Mouse (Mus musculus) midbrain, embryonic 16.5 days (tissue): ENCODE data around the gene Them7. TPM values are rescaled to one million over a fixed set of nuclear protein-coding genes. Genes with fewer than 3 reads are reported as not detected.

Experiments
- ATAC-seq: fragments of 200-750 bp; cut with Nextera tagmentation; 2 replicates; pipeline ENCODE4 v1.8.0; 2017; ENCODE audit warnings: moderate TSS enrichment
- H3K27ac ChIP-seq: fragments of 300-500 bp; sonication (generic); 2 replicates; pipeline ENCODE4 v1.5.1; 2014; ENCODE audit warnings: mild to moderate bottlenecking, low read length, mixed read lengths
- H3K27me3 ChIP-seq: fragments of 300-500 bp; sonication (generic); 2 replicates; pipeline ENCODE4 v1.6.1; 2014; ENCODE audit warnings: low read depth, low read length, mixed read lengths; ENCODE audit not compliant: control insufficient read depth, insufficient read depth
- H3K36me3 ChIP-seq: fragments of 300-500 bp; sonication (generic); 2 replicates; pipeline ENCODE4 v1.6.1; 2014; ENCODE audit warnings: mild to moderate bottlenecking, low read length, moderate library complexity, mixed read lengths; ENCODE audit not compliant: control insufficient read depth, insufficient read depth
- H3K4me1 ChIP-seq: fragments of 300-500 bp; sonication (generic); 2 replicates; pipeline ENCODE4 v1.6.1; 2014; ENCODE audit warnings: mild to moderate bottlenecking, low read length, mixed read lengths; ENCODE audit not compliant: control insufficient read depth, insufficient read depth
- H3K4me2 ChIP-seq: fragments of 300-500 bp; sonication (generic); 2 replicates; pipeline ENCODE4 v1.6.1; 2014; ENCODE audit warnings: mild to moderate bottlenecking, low read length, mixed read lengths
- H3K4me3 ChIP-seq: fragments of 300-500 bp; sonication (generic); 2 replicates; pipeline ENCODE4 v1.5.1; 2014; ENCODE audit warnings: low read depth, mild to moderate bottlenecking, low read length, moderate library complexity, mixed read lengths
- H3K9ac ChIP-seq: fragments of 300-500 bp; sonication (generic); 2 replicates; pipeline ENCODE4 v1.6.1; 2014; ENCODE audit warnings: low read depth, low read length, mixed read lengths
- H3K9me3 ChIP-seq: fragments of 300-500 bp; sonication (generic); replicated peaks from 2 replicates; pipeline ENCODE4 v1.6.1; 2014; ENCODE audit warnings: mild to moderate bottlenecking, low read length, mixed read lengths; ENCODE audit not compliant: control insufficient read depth, poor library complexity, severe bottlenecking
- WGBS: fragments of 180-500 bp; shearing (Covaris S2); extraction: QIAGEN DNeasy Blood & Tissue Kit; methylation state at CpG from one replicate; pipeline ENCODE4 v1.1.7; 2014; 5-methylcytosine and 5-hydroxymethylcytosine counted together
- polyA plus RNA-seq: library from polyadenylated mRNA; unstranded; fragments of >200 nt; fragmentation: Nextera tagmentation; extraction: Ambion mirVana; gene quantifications from 2 replicates; pipeline ENCODE4 v1.2.1, GENCODE M21; 2015

Them7 gene
- polyA plus RNA-seq, 1 experiment from 2014 or later: not detected

DNA sequence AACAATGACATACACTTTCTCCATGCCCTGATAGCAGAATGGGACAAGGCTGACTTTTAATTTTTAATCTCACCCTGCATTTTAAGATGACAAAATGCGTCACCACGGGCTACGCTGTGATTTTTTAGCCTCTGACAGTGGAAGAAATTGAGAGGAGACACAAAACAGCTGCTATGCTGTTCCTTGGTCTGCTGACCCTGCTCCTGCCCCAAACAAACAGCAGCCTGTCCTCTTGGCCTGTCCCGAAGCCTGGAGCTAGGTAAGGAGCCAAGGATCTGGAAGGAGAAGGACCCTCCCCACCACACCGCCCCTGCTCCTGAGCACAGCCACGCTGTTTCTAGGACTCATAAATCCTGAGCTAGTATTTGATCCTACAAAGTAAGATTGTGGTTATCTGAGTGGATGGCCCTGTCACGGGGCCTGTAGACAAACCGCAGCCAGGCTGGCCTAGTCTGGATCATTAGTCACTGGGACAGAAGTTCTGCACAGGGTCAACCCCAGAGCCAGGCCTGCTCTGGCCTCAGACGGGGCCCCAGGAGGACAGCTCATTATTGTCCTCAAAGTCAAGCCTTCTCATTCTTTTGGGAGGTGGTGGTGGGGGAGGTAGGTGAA lies 17.5 kb upstream of the Them7 start:
- H3K36me3 ChIP-seq: no peaks in the 10 kb centered on the region
- H3K4me2 ChIP-seq: no peak overlapping the region
- no peaks in the 10 kb centered on the region for H3K4me1 ChIP-seq
- H3K27me3 ChIP-seq: no peaks in the 10 kb centered on the region
- no peak for ATAC-seq
- H3K27ac ChIP-seq: no peak overlapping the region
- no peaks in the 10 kb centered on the region for H3K9me3 ChIP-seq
- 85% methylated on average over 9 of the region's 9 CpGs for WGBS
- no peak overlapping the region for H3K9ac ChIP-seq
- no peak overlapping the region for H3K4me3 ChIP-seq

DNA sequence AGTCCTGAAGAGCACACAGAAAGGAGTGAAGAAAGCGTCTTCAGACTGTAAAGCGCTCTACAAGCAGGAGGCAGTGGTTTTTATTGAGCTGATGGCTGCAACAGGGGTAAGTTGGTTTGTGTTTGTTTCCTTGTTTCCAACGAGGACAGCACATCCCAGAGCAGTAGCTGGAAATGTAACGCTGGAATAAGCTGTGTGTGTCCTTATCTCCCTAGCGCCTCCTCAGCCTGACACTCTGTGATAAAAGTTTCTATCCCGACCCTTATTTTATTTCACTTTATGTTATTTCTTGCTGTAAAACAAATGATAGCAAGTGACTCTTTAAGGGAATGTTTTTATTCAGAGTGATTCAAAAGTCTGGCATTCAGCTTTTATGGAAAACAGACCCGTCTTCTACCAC lies 11.3 kb upstream of the Them7 start:
- H3K9me3 ChIP-seq: no peaks in the 10 kb centered on the region
- H3K27ac ChIP-seq: no peak overlapping the region
- H3K4me3 ChIP-seq: no peak overlapping the region
- no peak for ATAC-seq
- no peak overlapping the region for H3K4me2 ChIP-seq
- WGBS: 75% methylated on average over 7 of the region's 7 CpGs
- no peaks in the 10 kb centered on the region for H3K4me1 ChIP-seq
- H3K27me3 ChIP-seq: no peaks in the 10 kb centered on the region
- no peaks in the 10 kb centered on the region for H3K36me3 ChIP-seq
- H3K9ac ChIP-seq: no peak overlapping the region

DNA sequence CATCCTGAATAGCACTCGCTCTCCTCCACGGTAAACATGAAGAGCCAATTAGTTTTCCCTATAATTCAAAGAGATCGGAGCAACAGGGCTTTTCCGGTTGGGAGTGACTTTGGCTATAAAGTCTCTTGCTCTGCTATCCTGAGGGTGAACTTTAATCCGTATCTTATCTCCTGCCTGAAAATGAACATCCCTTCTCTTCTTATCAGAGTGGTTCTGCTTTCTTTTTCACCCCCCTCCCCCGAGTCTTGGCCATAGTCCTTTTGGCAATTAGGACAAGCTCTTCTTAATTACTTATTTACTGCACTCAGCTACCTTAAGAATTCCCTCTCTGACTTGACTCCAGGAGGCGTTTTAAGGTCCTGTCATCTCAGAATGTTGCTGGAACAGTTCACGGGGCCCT lies 8.2 kb upstream of the Them7 start:
- Histone ChIP-seq H3K4me2 (no peak overlapping the region), H3K36me3 (no peaks in the 10 kb centered on the region), H3K9ac (no peak overlapping the region), H3K27me3 (no peaks in the 10 kb centered on the region), H3K27ac (no peak overlapping the region), H3K9me3 (no peaks in the 10 kb centered on the region), H3K4me3 (no peak overlapping the region), H3K4me1 (no peaks in the 10 kb centered on the region)
- no peak for ATAC-seq
- 70% methylated on average over 8 of the region's 8 CpGs for WGBS

DNA sequence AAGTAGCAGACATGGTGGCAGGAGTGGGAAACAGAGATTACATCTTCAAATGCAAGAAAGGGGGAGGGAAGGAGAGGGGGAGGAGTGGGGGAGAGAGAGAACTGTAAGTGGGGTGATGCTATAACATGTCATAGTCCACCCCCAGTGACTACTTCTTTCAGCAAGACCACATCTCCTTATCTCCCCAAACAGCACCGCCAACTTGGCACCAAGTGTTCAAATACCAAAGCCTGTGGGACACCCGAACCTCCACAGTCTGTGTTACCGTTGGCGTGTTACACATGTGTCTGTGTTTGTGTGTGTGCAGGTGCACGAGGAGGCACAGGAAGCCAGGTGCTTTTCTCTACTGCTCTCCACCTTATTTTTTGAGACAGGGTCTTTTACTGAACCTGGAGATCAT lies 4.9 kb upstream of the Them7 start:
- 86% methylated on average over 5 of the region's 5 CpGs for WGBS
- Histone ChIP-seq H3K4me2 (no peak overlapping the region), H3K27ac (no peak overlapping the region)

DNA sequence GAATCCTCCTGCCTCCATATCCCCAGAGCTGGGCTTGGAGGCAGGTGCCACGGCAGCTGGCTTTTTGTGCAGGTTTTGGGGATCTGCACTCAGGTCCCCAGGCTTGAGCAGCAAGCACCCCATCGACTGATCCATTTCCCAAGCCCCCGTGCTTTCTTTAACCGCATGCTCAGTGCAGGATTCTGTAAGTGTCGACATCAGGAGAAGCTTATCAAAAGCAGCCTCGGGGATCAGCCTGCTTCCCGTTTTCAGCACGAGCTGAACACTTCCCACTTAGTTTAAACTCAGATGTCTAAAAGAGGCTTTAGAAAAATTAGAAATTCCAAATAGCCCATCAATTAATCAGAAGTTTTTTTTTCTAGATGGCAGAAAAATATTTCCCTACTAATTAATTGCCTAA lies 4.5 kb upstream of the Them7 start:
- no peak overlapping the region for H3K4me2 ChIP-seq
- H3K27me3 ChIP-seq: peaks cover 4% of the 10 kb centered on the region
- WGBS: 70% methylated on average over 8 of the region's 8 CpGs
- H3K27ac ChIP-seq: no peak overlapping the region
- H3K9ac ChIP-seq: no peak overlapping the region
- ATAC-seq: no peak
- no peaks in the 10 kb centered on the region for H3K36me3 ChIP-seq
- H3K4me1 ChIP-seq: peaks cover 3% of the 10 kb centered on the region; the same call in 1 of the 2 replicates
- H3K9me3 ChIP-seq: no peaks in the 10 kb centered on the region
- H3K4me3 ChIP-seq: no peak overlapping the region

More for the DNA sequence above, 4.9 kb upstream of the Them7 start:
- H3K4me1 ChIP-seq: no peaks in the 10 kb centered on the region; the same call in 1 of the 2 replicates
- no peak overlapping the region for H3K9ac ChIP-seq
- H3K4me3 ChIP-seq: no peak overlapping the region
- no peaks in the 10 kb centered on the region for H3K9me3 ChIP-seq
- ATAC-seq: no peak
- no peaks in the 10 kb centered on the region for H3K36me3 ChIP-seq
- H3K27me3 ChIP-seq: peaks cover 4% of the 10 kb centered on the region

DNA sequence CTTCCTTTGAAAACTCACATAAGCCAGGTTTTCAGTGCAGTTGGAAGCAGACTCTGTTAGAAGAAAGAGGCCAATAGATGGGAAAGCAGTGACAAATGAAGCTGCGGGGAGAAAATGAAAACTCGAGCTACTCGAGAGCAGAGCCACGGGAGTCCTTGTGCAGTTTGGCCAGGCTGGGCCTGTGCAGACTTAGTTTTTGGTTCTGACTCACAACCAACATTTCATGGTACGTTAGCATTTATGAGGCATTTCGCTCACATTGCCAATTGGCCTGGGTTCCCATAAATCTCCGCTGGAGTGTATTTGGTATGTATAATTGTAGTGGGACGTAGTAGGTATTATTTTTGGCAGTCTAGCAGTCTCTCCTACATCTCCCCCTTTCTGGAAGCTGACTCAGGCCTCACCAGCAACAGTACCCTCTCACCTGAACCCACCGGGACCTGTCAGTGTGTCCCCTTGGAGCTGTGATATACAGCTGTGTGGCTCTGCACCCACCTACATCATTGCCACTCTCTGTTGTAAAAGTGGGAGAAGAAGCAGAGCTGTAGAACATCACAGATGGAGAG lies 3.3 kb upstream of the Them7 start:
- ATAC-seq: no peak
- H3K9me3 ChIP-seq: no peaks in the 10 kb centered on the region
- H3K9ac ChIP-seq: no peak overlapping the region
- H3K4me1 ChIP-seq: peaks cover 3% of the 10 kb centered on the region; the same call in 1 of the 2 replicates
- H3K27me3 ChIP-seq: peaks cover 13% of the 10 kb centered on the region
- 83% methylated on average over 9 of the region's 9 CpGs for WGBS
- no peaks in the 10 kb centered on the region for H3K36me3 ChIP-seq
- H3K27ac ChIP-seq: no peak overlapping the region
- no peak overlapping the region for H3K4me3 ChIP-seq
- no peak overlapping the region for H3K4me2 ChIP-seq

DNA sequence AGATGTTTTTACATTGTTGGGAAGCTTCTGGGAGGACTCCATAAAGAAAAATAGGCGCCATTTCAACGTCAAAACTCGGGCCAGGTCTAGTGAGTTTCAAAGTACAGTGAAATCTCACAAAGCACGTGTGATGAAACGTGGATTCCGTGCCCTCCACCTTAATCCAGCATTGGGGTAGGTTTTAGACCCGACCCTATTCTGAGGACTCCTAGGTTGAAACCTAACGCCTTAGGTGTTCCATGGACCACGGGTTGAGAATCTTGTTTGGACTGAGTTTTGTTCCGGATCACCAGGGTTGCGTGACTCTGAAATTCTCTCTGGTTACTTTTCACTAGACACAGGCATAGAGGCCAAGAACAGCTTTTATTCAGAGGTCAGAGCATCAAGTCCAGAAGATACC lies 514 bp upstream of the Them7 start:
- WGBS: 91% methylated on average over 11 of the region's 11 CpGs
- peaks cover 18% of the 10 kb centered on the region for H3K27me3 ChIP-seq

DNA sequence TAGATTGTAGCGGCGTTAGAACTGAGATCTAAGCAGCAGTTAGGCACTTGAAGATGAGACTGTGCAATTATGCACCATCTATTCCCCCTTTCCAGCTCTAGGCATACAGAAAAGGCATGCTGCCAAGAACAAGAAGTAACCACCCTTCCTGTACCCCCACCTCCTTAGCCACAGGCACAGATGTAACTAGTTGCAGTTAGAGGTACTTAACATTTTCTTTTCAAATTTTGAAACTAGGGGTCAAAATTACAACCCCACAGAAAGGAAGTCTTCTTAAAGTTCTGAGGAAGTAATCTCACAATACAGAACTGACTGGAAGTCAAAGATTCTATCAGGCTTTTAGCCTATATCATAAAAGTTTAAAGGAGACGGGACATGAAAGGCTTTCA lies 861 bp downstream of the Them7 start:
- Histone ChIP-seq H3K4me3 (no peak overlapping the region), H3K27ac (no peak overlapping the region), H3K4me2 (no peak overlapping the region), H3K4me1 (peaks cover 3% of the 10 kb centered on the region; the same call in 1 of the 2 replicates), H3K9me3 (no peaks in the 10 kb centered on the region), H3K9ac (no peak overlapping the region), H3K36me3 (no peaks in the 10 kb centered on the region), H3K27me3 (peaks cover 18% of the 10 kb centered on the region)
- no peak for ATAC-seq
- 62% methylated on average over 3 of the region's 3 CpGs for WGBS

More for the DNA sequence above, 514 bp upstream of the Them7 start:
- H3K4me3 ChIP-seq: no peak overlapping the region
- peaks cover 3% of the 10 kb centered on the region; the same call in 1 of the 2 replicates for H3K4me1 ChIP-seq
- H3K4me2 ChIP-seq: no peak overlapping the region
- no peaks in the 10 kb centered on the region for H3K36me3 ChIP-seq
- ATAC-seq: no peak
- H3K27ac ChIP-seq: no peak overlapping the region
- H3K9ac ChIP-seq: no peak overlapping the region
- no peaks in the 10 kb centered on the region for H3K9me3 ChIP-seq

DNA sequence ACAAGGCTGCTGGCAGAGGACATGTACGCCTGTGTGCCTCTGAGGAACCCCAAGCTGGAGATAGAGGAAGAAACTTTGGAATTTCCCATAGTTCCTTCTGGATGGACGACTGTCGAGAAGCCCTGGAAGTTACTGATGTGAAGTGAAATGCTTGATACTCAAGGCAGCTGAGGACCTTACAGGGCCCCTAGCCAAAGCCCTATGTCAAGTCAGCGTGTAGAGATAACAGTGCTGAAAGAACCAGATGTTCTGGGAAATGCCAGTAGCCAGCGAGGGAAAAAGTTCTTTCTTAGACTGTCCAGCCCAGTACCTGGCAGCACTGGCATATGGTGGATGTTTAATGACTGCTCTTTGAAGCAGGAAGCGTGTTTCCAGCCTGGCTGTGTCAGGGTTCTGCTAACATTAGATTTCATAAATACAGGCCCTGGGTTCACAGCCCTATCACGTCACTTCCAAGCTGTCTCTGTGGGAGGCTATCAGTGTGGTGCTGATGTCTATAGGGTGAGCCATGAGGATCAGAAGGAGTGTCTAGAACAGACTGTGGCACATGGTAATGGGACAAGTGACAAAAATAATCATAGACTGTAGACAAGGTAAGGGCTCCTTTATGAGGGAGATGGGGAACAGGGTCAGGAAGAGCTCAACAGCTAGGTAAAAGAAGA lies 2.3 kb downstream of the Them7 start:
- no peaks in the 10 kb centered on the region for H3K9me3 ChIP-seq
- H3K9ac ChIP-seq: no peak overlapping the region
- no peak for ATAC-seq
- peaks cover 3% of the 10 kb centered on the region; the same call in 1 of the 2 replicates for H3K4me1 ChIP-seq
- WGBS: 58% methylated on average over 7 of the region's 7 CpGs
- no peak overlapping the region for H3K4me2 ChIP-seq
- peaks cover 18% of the 10 kb centered on the region for H3K27me3 ChIP-seq
- no peak overlapping the region for H3K4me3 ChIP-seq
- no peak overlapping the region for H3K27ac ChIP-seq
- no peaks in the 10 kb centered on the region for H3K36me3 ChIP-seq
